Mouse (Mus musculus): Measurements from ENCODE around the gene Alx3. TPM values are rescaled to one million over a fixed set of nuclear protein-coding genes. Genes with fewer than 3 reads are reported as not detected.

Gene Alx3
- polyA plus RNA-seq, 1 experiment from 2014 or later, result not detected

DNA sequence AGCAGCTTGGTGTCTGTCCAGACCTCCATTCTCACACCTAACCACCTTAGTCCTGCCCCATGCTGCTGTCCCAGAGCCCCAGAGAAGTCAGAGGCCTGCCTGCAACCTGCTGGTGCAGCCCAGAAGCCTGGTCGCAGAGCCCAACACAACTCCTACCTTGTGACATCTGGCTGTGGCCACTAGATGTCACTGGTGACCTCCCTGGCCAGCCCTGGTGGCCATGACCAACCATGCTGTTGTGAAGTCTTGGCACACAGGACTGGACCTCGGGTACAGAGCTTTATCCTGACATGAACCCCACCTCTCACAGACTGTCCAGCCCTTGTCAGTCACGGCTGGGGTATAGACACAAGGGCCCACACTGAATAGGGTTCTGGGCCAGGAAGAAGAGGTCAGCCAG, 35.6 kb upstream of the Alx3 start:
- peak; percentile 65 for ATAC-seq (ENCODE audit: insufficient number of reproducible peaks, insufficient read depth, low FRiP score, low read depth)
- Histone ChIP-seq H3K4me2 (ENCODE audit: low read length) (no peak overlapping the region), H3K27me3 (ENCODE audit: control insufficient read depth, insufficient read depth, low read length) (no peaks in the 10 kb centered on the region; the same call in 1 of the 2 replicates), H3K4me1 (ENCODE audit: control insufficient read depth in 2 of 2, insufficient read depth in 2 of 2, low read length in 2 of 2) (peaks cover 28 to 30% of the 10 kb centered on the region in 2 experiments), H3K9me3 (ENCODE audit: control insufficient read depth, low read length) (no peaks in the 10 kb centered on the region), H3K4me3 (ENCODE audit: control insufficient read depth in 1 of 2, insufficient read depth in 1 of 2, low read depth in 1 of 2, low read length in 2 of 2) (no peak overlapping the region), H3K36me3 (ENCODE audit: control insufficient read depth, insufficient read depth, low read length) (no peaks in the 10 kb centered on the region), H3K27ac (replicated peaks in 1 of 2; ENCODE audit: control insufficient read depth in 1 of 2, insufficient read depth in 1 of 2, low read depth in 2 of 2, low read length in 2 of 2) (no peak overlapping the region), H3K9ac (ENCODE audit: low read length) (no peak overlapping the region)
- 6% methylated on average over 3 of the region's 3 CpGs for WGBS

DNA sequence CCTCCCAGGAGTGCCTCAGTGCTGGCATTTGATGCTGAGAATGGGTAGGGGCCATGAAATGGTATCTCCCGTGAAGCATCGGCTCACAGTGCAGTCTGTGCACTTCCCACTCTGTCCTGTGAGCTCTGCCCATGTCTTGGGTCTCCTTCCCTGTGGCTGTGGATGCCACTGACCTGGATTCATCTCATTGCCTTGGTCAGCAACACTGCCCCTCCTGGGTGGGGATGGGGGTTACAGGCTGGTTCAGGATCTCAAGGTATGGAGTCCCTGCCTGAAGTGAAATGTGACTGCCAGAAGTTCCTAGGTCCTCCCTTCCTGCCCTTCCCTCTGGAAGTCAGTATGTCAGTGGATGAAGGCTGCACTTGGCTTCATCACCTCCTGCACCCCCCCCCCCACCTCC, 32.7 kb upstream of the Alx3 start:
- Histone ChIP-seq H3K9ac (ENCODE audit: low read length) (no peak overlapping the region), H3K27ac (replicated peaks in 1 of 2; ENCODE audit: control insufficient read depth in 1 of 2, insufficient read depth in 1 of 2, low read depth in 2 of 2, low read length in 2 of 2) (no peak overlapping the region; a peak in 2 of 4 replicates), H3K4me1 (ENCODE audit: control insufficient read depth in 2 of 2, insufficient read depth in 2 of 2, low read length in 2 of 2) (peaks cover 46 to 54% of the 10 kb centered on the region in 2 experiments), H3K36me3 (ENCODE audit: control insufficient read depth, insufficient read depth, low read length) (no peaks in the 10 kb centered on the region), H3K9me3 (ENCODE audit: control insufficient read depth, low read length) (no peaks in the 10 kb centered on the region), H3K27me3 (ENCODE audit: control insufficient read depth, insufficient read depth, low read length) (no peaks in the 10 kb centered on the region; the same call in 1 of the 2 replicates), H3K4me2 (ENCODE audit: low read length) (no peak overlapping the region), H3K4me3 (ENCODE audit: control insufficient read depth in 1 of 2, insufficient read depth in 1 of 2, low read depth in 1 of 2, low read length in 2 of 2) (no peak overlapping the region)
- no peak for ATAC-seq (ENCODE audit: insufficient number of reproducible peaks, insufficient read depth, low FRiP score, low read depth)
- WGBS, result 54% methylated on average over 2 of the region's 2 CpGs

DNA sequence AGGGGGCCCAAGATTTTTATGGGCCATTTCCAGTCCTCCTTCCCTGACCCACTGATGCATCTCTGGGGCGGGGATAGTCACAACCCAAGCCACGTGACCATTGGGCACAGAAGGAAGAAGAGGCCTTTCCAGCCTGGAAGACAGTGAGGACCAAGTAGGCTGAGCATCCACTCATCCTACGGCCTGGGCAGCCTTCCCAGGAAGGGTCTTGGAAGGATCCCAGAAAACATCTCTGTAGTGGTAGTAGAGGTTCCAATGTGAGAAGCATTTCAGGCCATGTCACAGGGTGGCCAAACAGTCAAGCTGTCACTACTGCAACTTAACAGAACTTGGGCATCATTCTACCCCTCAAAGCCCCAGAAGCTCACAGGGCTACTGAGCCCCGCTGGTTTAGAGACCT, 32.2 kb upstream of the Alx3 start:
- Histone ChIP-seq H3K9ac (ENCODE audit: low read length) (no peak overlapping the region), H3K27ac (replicated peaks in 1 of 2; ENCODE audit: control insufficient read depth in 1 of 2, insufficient read depth in 1 of 2, low read depth in 2 of 2, low read length in 2 of 2) (no peak overlapping the region; a peak in 1 of 4 replicates), H3K4me3 (ENCODE audit: control insufficient read depth in 1 of 2, insufficient read depth in 1 of 2, low read depth in 1 of 2, low read length in 2 of 2) (no peak overlapping the region), H3K27me3 (ENCODE audit: control insufficient read depth, insufficient read depth, low read length) (no peaks in the 10 kb centered on the region; the same call in 1 of the 2 replicates), H3K9me3 (ENCODE audit: control insufficient read depth, low read length) (no peaks in the 10 kb centered on the region), H3K4me2 (ENCODE audit: low read length) (no peak overlapping the region), H3K36me3 (ENCODE audit: control insufficient read depth, insufficient read depth, low read length) (no peaks in the 10 kb centered on the region), H3K4me1 (ENCODE audit: control insufficient read depth in 2 of 2, insufficient read depth in 2 of 2, low read length in 2 of 2) (peaks cover 47 to 58% of the 10 kb centered on the region in 2 experiments)
- ATAC-seq (ENCODE audit: insufficient number of reproducible peaks, insufficient read depth, low FRiP score, low read depth), result no peak
- 82% methylated on average over 4 of the region's 4 CpGs for WGBS

DNA sequence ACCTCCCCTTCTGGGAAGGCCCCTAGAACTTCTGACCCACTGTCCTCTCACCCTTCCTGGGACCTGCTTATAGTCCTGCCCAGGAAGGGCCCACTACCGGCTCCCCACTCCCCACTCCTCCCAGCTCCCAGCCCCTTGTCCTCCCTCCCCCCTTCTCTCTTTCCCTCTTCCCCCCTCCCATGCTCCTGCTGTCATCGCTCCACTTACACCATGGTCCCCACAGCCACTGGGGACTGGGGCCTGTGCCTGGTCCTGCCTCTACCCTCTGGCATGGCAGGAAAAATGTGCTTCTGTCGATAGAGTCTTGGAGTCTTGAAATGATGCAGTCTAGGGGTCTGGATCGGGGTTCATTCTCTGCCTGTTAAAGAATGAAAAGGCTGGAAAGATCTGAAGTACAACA, 31.0 kb upstream of the Alx3 start:
- Histone ChIP-seq H3K4me1 (ENCODE audit: control insufficient read depth in 2 of 2, insufficient read depth in 2 of 2, low read length in 2 of 2) (peaks cover 55 to 69% of the 10 kb centered on the region in 2 experiments), H3K4me2 (ENCODE audit: low read length) (no peak overlapping the region), H3K36me3 (ENCODE audit: control insufficient read depth, insufficient read depth, low read length) (no peaks in the 10 kb centered on the region), H3K27me3 (ENCODE audit: control insufficient read depth, insufficient read depth, low read length) (no peaks in the 10 kb centered on the region; the same call in 1 of the 2 replicates), H3K4me3 (ENCODE audit: control insufficient read depth in 1 of 2, insufficient read depth in 1 of 2, low read depth in 1 of 2, low read length in 2 of 2) (no peak overlapping the region), H3K27ac (replicated peaks in 1 of 2; ENCODE audit: control insufficient read depth in 1 of 2, insufficient read depth in 1 of 2, low read depth in 2 of 2, low read length in 2 of 2) (peak overlapping the region; percentile 79 to 92), H3K9ac (ENCODE audit: low read length) (peak overlapping the region; percentile 60; the same call in 1 of the 2 replicates), H3K9me3 (ENCODE audit: control insufficient read depth, low read length) (no peaks in the 10 kb centered on the region)
- WGBS, result 10% methylated on average over 4 of the region's 4 CpGs
- ATAC-seq (ENCODE audit: insufficient number of reproducible peaks, insufficient read depth, low FRiP score, low read depth), result peak; percentile 73

DNA sequence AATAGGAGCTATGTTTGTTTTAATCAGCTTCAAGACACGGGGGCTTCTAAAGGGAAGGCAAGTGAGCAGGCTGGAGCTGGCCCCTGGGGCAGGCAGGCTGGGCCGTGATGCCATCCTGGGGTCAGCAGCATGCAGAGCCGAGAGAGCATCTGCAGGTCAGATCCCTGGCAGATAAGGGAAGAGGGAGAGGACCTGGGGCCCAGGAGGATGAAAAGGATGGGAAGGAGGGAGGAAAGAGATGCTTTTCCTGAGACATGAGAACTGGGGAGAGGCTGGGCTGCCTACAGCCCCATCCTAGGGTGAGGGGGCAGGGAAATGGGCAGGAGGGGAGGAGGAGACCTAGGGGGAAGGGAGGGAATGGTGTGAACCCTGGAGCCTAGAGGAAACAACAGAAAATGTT, 29.5 kb upstream of the Alx3 start:
- H3K4me3 ChIP-seq (ENCODE audit: control insufficient read depth in 1 of 2, insufficient read depth in 1 of 2, low read depth in 1 of 2, low read length in 2 of 2), result no peak overlapping the region
- H3K27me3 ChIP-seq (ENCODE audit: control insufficient read depth, insufficient read depth, low read length), result no peaks in the 10 kb centered on the region; the same call in 1 of the 2 replicates
- no peak for ATAC-seq (ENCODE audit: insufficient number of reproducible peaks, insufficient read depth, low FRiP score, low read depth)
- no peaks in the 10 kb centered on the region for H3K36me3 ChIP-seq (ENCODE audit: control insufficient read depth, insufficient read depth, low read length)
- no peak overlapping the region for H3K4me2 ChIP-seq (ENCODE audit: low read length)
- WGBS, result 15% methylated on average over 3 of the region's 3 CpGs
- H3K27ac ChIP-seq (replicated peaks in 1 of 2; ENCODE audit: control insufficient read depth in 1 of 2, insufficient read depth in 1 of 2, low read depth in 2 of 2, low read length in 2 of 2), result peak overlapping the region; percentile 69 to 79
- no peak overlapping the region for H3K9ac ChIP-seq (ENCODE audit: low read length)
- peaks cover 60 to 80% of the 10 kb centered on the region in 2 experiments for H3K4me1 ChIP-seq (ENCODE audit: control insufficient read depth in 2 of 2, insufficient read depth in 2 of 2, low read length in 2 of 2)
- H3K9me3 ChIP-seq (ENCODE audit: control insufficient read depth, low read length), result no peaks in the 10 kb centered on the region

DNA sequence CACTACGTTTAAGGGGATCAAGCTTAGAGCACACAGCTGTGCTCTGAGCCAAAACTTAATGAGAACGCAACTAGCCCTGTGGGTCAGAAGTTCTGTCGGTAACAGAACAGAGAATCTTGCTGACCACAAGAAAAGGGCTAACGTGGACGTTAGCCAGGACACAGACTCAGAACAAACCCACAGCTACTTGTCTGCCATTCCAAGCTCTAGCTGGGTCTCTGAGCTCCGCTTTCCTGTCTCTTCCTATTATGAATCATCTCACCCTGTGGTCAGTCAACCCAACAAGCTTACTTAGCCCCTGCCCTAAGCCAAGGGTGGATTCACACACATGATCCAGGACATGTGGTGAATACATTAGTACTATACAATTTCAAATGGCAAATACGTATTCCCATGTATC, 27.1 kb upstream of the Alx3 start:
- no peak for ATAC-seq (ENCODE audit: insufficient number of reproducible peaks, insufficient read depth, low FRiP score, low read depth)
- Histone ChIP-seq H3K4me2 (ENCODE audit: low read length) (no peak overlapping the region), H3K9ac (ENCODE audit: low read length) (no peak overlapping the region), H3K4me3 (ENCODE audit: control insufficient read depth in 1 of 2, insufficient read depth in 1 of 2, low read depth in 1 of 2, low read length in 2 of 2) (no peak overlapping the region), H3K27me3 (ENCODE audit: control insufficient read depth, insufficient read depth, low read length) (no peaks in the 10 kb centered on the region; the same call in 1 of the 2 replicates), H3K27ac (replicated peaks in 1 of 2; ENCODE audit: control insufficient read depth in 1 of 2, insufficient read depth in 1 of 2, low read depth in 2 of 2, low read length in 2 of 2) (no peak overlapping the region), H3K36me3 (ENCODE audit: control insufficient read depth, insufficient read depth, low read length) (no peaks in the 10 kb centered on the region), H3K9me3 (ENCODE audit: control insufficient read depth, low read length) (no peaks in the 10 kb centered on the region), H3K4me1 (ENCODE audit: control insufficient read depth in 2 of 2, insufficient read depth in 2 of 2, low read length in 2 of 2) (peaks cover 40 to 62% of the 10 kb centered on the region in 2 experiments)
- 76% methylated on average over 7 of the region's 7 CpGs for WGBS

DNA sequence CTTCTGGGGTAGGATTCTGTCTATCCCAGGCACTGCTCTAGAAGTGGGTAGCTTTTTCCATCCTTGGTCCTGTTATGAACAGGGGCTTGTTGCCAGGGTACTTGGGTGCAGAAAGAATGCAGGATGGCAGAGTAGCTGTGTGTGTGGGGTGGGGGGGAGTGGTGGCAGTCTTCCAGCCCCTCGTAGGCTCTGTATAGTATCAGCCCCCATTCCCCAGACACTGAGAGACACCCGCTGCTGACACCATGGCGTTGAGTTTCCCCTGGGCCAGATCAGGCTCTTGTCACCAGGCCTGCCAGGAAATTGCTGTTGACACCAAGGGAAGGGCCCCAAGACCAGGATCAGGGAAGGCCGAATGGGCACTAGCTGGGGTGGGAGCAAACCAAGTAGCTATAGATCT, 26.1 kb upstream of the Alx3 start:
- Histone ChIP-seq H3K36me3 (ENCODE audit: control insufficient read depth, insufficient read depth, low read length) (no peaks in the 10 kb centered on the region), H3K9me3 (ENCODE audit: control insufficient read depth, low read length) (no peaks in the 10 kb centered on the region), H3K27ac (replicated peaks in 1 of 2; ENCODE audit: control insufficient read depth in 1 of 2, insufficient read depth in 1 of 2, low read depth in 2 of 2, low read length in 2 of 2) (peak overlapping the region; percentile 42 to 66; a peak in 3 of 4 replicates), H3K27me3 (ENCODE audit: control insufficient read depth, insufficient read depth, low read length) (no peaks in the 10 kb centered on the region; the same call in 1 of the 2 replicates), H3K4me1 (ENCODE audit: control insufficient read depth in 2 of 2, insufficient read depth in 2 of 2, low read length in 2 of 2) (peaks cover 35 to 54% of the 10 kb centered on the region in 2 experiments), H3K9ac (ENCODE audit: low read length) (no peak overlapping the region), H3K4me2 (ENCODE audit: low read length) (peak overlapping the region; percentile 25; the same call in 1 of the 2 replicates), H3K4me3 (ENCODE audit: control insufficient read depth in 1 of 2, insufficient read depth in 1 of 2, low read depth in 1 of 2, low read length in 2 of 2) (no peak overlapping the region)
- ATAC-seq (ENCODE audit: insufficient number of reproducible peaks, insufficient read depth, low FRiP score, low read depth), result peak; percentile 81
- 7% methylated on average over 4 of the region's 4 CpGs for WGBS

DNA sequence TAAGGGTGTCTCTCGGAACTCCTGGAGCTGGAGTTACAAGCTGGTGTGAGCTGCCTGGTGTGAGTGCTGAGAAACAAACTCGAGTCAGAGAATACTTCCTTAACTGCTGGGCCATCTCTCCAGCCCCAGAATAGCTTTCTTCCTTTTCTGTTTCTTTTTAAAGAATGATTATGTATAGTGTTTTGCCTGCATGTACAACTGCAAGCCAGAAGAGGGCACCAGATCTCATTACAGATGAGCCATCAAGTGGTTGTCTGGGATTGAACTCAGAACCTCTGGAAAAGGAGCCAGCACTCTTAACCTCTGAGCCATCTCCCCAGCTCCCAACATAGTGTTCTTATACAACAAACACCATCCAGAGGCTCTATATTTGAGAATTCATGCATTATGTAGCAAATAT, 23.6 kb upstream of the Alx3 start:
- no peak overlapping the region for H3K9ac ChIP-seq (ENCODE audit: low read length)
- no peak overlapping the region for H3K27ac ChIP-seq (replicated peaks in 1 of 2; ENCODE audit: control insufficient read depth in 1 of 2, insufficient read depth in 1 of 2, low read depth in 2 of 2, low read length in 2 of 2)
- H3K4me2 ChIP-seq (ENCODE audit: low read length), result no peak overlapping the region
- ATAC-seq (ENCODE audit: insufficient number of reproducible peaks, insufficient read depth, low FRiP score, low read depth), result no peak
- H3K36me3 ChIP-seq (ENCODE audit: control insufficient read depth, insufficient read depth, low read length), result no peaks in the 10 kb centered on the region
- H3K4me1 ChIP-seq (ENCODE audit: control insufficient read depth in 2 of 2, insufficient read depth in 2 of 2, low read length in 2 of 2), result peaks cover 18 to 32% of the 10 kb centered on the region in 2 experiments
- H3K27me3 ChIP-seq (ENCODE audit: control insufficient read depth, insufficient read depth, low read length), result no peaks in the 10 kb centered on the region; the same call in 1 of the 2 replicates
- no peaks in the 10 kb centered on the region for H3K9me3 ChIP-seq (ENCODE audit: control insufficient read depth, low read length)
- H3K4me3 ChIP-seq (ENCODE audit: control insufficient read depth in 1 of 2, insufficient read depth in 1 of 2, low read depth in 1 of 2, low read length in 2 of 2), result no peak overlapping the region
- 54% methylated on average over 2 of the region's 2 CpGs for WGBS

All from heart, embryonic 14.5 days (tissue).